Mouse (Mus musculus): ENCODE measurements around the gene Arhgap42. TPM values are rescaled to one million over a fixed set of nuclear protein-coding genes. Genes with fewer than 3 reads are reported as not detected.

The Arhgap42 gene
- 5.9 and 13.0 TPM in 2 replicates for total RNA-seq (2014; rRNA removed)
- 13.0 and 15.4 TPM in 2 replicates for polyA plus RNA-seq (2015; fragmentation: Nextera tagmentation; extraction: Ambion mirVana)

DNA sequence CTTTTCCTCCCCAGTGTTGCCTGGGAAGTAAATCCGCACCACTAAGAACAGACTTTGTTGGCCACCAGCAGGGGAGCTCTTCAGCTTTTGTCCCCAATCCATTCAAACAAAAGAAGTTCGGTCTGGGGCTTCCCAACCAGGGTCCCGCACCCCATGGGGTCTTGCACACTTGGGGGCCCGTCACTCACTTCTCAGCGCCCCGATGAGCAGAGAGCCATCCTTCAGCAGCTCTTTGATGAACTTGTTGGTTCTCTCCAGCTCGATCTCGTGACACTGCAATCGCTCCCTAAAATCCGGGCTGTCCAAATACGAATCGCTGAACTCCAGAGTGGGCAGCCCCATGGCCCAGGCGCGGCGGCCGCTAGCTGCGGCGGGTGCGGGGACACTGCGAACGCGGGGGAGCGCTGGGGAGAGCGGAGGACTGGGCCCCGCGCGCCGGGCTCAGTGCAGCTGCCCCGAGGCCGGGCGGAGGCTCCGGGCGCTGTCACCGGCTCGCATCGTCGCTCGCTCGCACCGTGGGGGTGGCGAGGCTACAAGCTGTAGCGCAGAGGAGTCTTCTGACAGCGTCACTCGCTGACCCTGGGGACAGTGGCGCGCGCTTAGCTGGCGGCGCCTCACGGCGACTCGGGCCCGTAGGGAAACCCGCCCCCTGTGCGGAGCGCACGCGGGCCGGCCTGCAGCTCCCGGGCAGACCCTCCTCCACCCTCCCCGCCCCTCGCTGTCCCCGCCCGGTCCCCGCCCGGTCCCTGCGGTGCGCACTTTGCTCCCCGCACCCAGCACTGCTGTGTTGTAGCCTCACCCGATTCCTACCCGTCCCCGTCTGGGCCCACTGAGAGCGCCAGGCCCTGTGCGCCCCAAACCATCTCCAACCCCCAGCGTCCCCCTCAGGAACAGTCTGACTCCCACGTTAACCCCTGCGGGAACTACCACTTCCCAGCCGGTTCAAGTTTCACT is at the start of gene Arhgap42:
TSS of gene Arhgap42 (minus strand) at position 664 of the 954 bp plus-strand sequence.
- peak within 1 kb of the TSS; percentile 85 for H3K4me2 ChIP-seq (ENCODE audit: low read depth, low read length)
- TF ChIP-seq CTCF (IDR thresholded peaks at IDR 0.05; ENCODE audit: low read depth), result peak; percentile 71
- H3K9ac ChIP-seq (replicated peaks; ENCODE audit: low read length), result peak within 1 kb of the TSS; percentile 83
- no peaks in the 10 kb centered on the region for H3K9me3 ChIP-seq (ENCODE audit: low read length)
- H3K27ac ChIP-seq, result peak within 1 kb of the TSS; percentile 79
- peak; percentile 90 for ATAC-seq
- H3K36me3 ChIP-seq (ENCODE audit: insufficient read depth, low read length), result no peaks in the 10 kb centered on the region
- no peaks in the 10 kb centered on the region for H3K27me3 ChIP-seq (ENCODE audit: insufficient read depth, low read length)
- H3K4me1 ChIP-seq (ENCODE audit: insufficient read depth, low read length), result no peaks in the 10 kb centered on the region
- under 1% methylated on average over 72 of the region's 78 CpGs for WGBS
- peak; percentile 79 for DNase-seq (ENCODE audit: low spot score)
- H3K4me3 ChIP-seq (ENCODE audit: low read length), result peak within 1 kb of the TSS; percentile 91

DNA sequence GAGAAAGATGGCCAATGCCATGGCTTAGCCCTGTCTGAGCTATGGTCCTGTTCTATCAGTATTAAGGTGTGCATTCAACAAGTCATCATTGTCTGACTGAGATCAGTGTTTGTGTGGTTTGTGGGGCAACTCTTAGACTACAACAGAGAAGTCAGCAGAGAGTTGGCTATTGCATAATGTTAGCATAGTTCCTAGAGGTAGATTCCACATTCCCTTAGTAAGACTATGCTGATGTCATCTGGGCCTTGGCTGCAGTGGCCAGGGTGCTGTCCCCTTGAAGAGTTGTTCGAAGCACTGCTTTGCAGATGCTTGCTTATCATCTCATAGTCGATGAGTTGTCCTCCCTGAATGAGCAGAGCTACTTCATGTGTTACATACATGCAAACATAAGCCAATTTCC is 49.2 kb upstream of the Arhgap42 start:
- WGBS, result 91% methylated on average over 2 of the region's 2 CpGs
- H3K4me1 ChIP-seq (ENCODE audit: insufficient read depth, low read length), result no peaks in the 10 kb centered on the region
- no peak for ATAC-seq

DNA sequence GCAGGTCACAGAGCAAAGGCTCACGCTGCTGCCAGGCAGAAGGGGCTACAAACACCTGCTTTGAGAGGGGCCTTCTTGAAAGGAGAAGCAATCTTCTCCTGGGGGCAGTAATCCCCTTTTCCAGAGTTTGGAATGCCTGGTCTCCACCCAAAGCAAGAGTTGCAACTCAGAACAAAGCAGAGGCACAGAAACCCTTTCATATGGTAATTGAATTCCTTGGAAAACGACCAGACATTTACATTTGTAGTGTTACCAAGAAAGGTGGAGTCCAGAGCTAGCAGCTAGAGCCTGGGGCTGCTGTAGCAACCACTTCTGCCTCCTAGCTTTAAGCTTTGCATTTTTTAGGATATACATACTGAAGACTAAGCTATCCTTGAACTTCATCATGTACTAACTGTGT is 30.4 kb upstream of the Arhgap42 start:
- Histone ChIP-seq H3K4me2 (ENCODE audit: low read depth, low read length) (no peak overlapping the region), H3K9me3 (ENCODE audit: low read length) (no peaks in the 10 kb centered on the region), H3K36me3 (ENCODE audit: insufficient read depth, low read length) (no peaks in the 10 kb centered on the region), H3K27me3 (ENCODE audit: insufficient read depth, low read length) (no peaks in the 10 kb centered on the region), H3K4me1 (ENCODE audit: insufficient read depth, low read length) (no peaks in the 10 kb centered on the region), H3K27ac (no peak overlapping the region), H3K4me3 (ENCODE audit: low read length) (no peak overlapping the region), H3K9ac (replicated peaks; ENCODE audit: low read length) (no peak overlapping the region)
- WGBS, result 8% methylated on average over 2 of the region's 2 CpGs
- DNase-seq (ENCODE audit: low spot score) (peak; percentile 10), ATAC-seq (no peak)
- TF ChIP-seq CTCF (IDR thresholded peaks at IDR 0.05; ENCODE audit: low read depth), result no peak

More for the DNA sequence above, 49.2 kb upstream of the Arhgap42 start:
- TF ChIP-seq CTCF (IDR thresholded peaks at IDR 0.05; ENCODE audit: low read depth), result no peak
- Histone ChIP-seq H3K4me3 (ENCODE audit: low read length) (no peak overlapping the region), H3K4me2 (ENCODE audit: low read depth, low read length) (no peak overlapping the region), H3K9me3 (ENCODE audit: low read length) (no peaks in the 10 kb centered on the region), H3K27ac (no peak overlapping the region), H3K27me3 (ENCODE audit: insufficient read depth, low read length) (no peaks in the 10 kb centered on the region), H3K36me3 (ENCODE audit: insufficient read depth, low read length) (no peaks in the 10 kb centered on the region), H3K9ac (replicated peaks; ENCODE audit: low read length) (no peak overlapping the region)
- DNase-seq (ENCODE audit: low spot score), result no peak

DNA sequence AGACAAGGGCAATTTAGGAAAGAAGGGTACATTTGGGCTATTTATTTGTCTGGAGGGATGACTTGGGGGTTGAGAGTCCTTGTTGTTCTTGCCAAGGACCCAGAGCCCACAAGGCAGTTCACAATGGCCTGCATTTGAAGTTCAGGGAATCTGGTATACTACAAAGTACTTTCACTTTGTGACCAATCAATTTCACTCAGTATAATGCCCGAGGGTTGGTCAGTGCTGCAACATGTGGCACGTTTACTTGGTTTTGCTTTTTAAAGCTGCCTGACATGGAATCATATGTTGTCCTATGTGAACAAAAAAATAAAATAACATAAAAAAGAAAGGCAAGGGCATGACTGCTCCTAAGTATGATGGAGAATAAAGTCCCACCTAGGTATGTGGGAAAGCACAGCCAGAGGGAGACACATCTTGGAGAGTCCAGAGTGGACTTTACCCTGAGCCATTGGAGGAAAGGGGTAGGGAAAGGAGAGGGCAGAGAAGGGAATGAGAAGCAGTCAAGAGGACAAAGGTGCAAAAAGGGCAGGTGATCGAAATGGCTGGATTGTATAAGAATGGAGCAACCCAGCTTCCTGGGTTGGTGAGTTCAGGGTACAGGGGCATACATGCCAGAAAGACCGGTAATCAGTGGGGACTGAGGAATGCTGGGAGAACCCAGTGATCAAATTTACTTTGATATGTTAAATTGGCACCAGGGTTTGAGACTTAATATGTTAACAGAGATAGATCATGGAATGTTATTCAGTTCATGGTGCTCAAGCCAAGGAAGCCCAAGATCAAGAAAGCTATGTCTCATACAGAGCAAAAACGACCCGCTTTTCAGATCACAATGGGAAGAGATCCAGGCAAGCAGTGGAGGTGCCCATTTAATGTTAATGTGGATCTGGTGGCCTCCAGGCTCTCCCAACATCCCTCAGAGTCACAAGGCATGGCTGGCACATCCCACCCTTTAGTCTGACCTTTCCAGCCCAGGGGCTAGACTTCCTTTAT is 29.0 kb upstream of the Arhgap42 start:
- DNase-seq (ENCODE audit: low spot score) (no peak), ATAC-seq (no peak)
- H3K36me3 ChIP-seq (ENCODE audit: insufficient read depth, low read length), result no peaks in the 10 kb centered on the region
- no peaks in the 10 kb centered on the region for H3K9me3 ChIP-seq (ENCODE audit: low read length)
- no peak overlapping the region for H3K4me2 ChIP-seq (ENCODE audit: low read depth, low read length)
- H3K4me1 ChIP-seq (ENCODE audit: insufficient read depth, low read length), result no peaks in the 10 kb centered on the region
- H3K27ac ChIP-seq, result no peak overlapping the region
- WGBS, result 71% methylated on average over 6 of the region's 6 CpGs
- no peaks in the 10 kb centered on the region for H3K27me3 ChIP-seq (ENCODE audit: insufficient read depth, low read length)
- no peak for TF ChIP-seq CTCF (IDR thresholded peaks at IDR 0.05; ENCODE audit: low read depth)
- H3K4me3 ChIP-seq (ENCODE audit: low read length), result no peak overlapping the region
- H3K9ac ChIP-seq (replicated peaks; ENCODE audit: low read length), result no peak overlapping the region

DNA sequence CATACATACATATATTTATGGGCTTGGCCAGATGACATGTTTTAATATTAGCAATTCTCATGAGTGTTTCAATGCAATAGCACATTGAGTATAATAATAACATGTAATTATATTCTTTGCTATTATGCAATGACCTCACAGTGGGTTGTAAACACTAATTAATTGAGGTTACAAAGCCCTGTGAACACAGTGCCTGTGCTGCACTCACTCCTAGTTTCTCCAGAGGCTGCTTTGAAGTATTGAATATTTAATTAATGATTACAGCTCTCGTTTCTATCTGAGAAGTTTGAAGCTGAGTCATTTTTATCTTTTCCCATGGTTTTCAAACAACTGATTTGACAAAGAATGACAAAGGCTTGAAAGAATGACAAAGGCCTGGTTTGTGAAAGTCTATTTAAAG is 24.6 kb upstream of the Arhgap42 start:
- Histone ChIP-seq H3K27ac (no peak overlapping the region), H3K4me1 (ENCODE audit: insufficient read depth, low read length) (no peaks in the 10 kb centered on the region), H3K36me3 (ENCODE audit: insufficient read depth, low read length) (no peaks in the 10 kb centered on the region), H3K4me3 (ENCODE audit: low read length) (no peak overlapping the region), H3K27me3 (ENCODE audit: insufficient read depth, low read length) (no peaks in the 10 kb centered on the region), H3K4me2 (ENCODE audit: low read depth, low read length) (no peak overlapping the region), H3K9me3 (ENCODE audit: low read length) (no peaks in the 10 kb centered on the region), H3K9ac (replicated peaks; ENCODE audit: low read length) (no peak overlapping the region)
- TF ChIP-seq CTCF (IDR thresholded peaks at IDR 0.05; ENCODE audit: low read depth), result no peak
- 22% methylated on average over 1 of the region's 1 CpGs for WGBS
- DNase-seq (ENCODE audit: low spot score) (no peak), ATAC-seq (no peak)

DNA sequence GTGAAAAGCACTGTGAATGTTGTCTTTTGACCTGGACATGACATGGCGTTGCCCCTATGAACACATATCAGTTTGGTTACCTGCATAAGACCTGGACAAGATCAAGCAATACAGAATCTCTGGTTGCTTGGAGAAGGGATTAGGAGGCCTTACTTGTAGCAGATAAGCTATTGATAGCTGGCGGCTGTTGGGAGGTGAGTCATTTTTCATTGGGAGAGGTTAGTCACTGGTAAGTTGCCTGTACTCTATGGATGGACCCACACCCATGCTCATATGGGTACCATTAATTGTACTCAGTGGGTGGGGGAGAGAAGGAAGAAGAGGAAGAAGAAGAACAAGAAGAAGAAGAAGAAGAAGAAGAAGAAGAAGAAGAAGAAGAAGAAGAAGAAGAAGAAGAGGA is 23.6 kb upstream of the Arhgap42 start:
- Histone ChIP-seq H3K4me2 (ENCODE audit: low read depth, low read length) (no peak overlapping the region), H3K4me1 (ENCODE audit: insufficient read depth, low read length) (no peaks in the 10 kb centered on the region), H3K36me3 (ENCODE audit: insufficient read depth, low read length) (no peaks in the 10 kb centered on the region), H3K27me3 (ENCODE audit: insufficient read depth, low read length) (no peaks in the 10 kb centered on the region), H3K9me3 (ENCODE audit: low read length) (no peaks in the 10 kb centered on the region), H3K4me3 (ENCODE audit: low read length) (no peak overlapping the region), H3K9ac (replicated peaks; ENCODE audit: low read length) (no peak overlapping the region), H3K27ac (no peak overlapping the region)
- WGBS, result 85% methylated on average over 2 of the region's 2 CpGs
- DNase-seq (ENCODE audit: low spot score) (no peak), ATAC-seq (no peak)
- no peak for TF ChIP-seq CTCF (IDR thresholded peaks at IDR 0.05; ENCODE audit: low read depth)
